In genomic region chr16:81138583-81138982, GRCm38 (mm10) we compare ENCODE assay signal across 31 mouse cellular contexts.
A peak's percentile ranks its signal among the peaks of the same experiment; 100 is the strongest.
DNase-seq lines count a peak whose midpoint lies in the region; ATAC-seq and TF ChIP-seq lines count a peak whose summit lies in the region.
"Had no signal": no experiment of that assay in that cellular context is flagged by ENCODE, and none has a peak within 500 bp of the region (broad histone marks: within the 10 kb centered on the region; RNA-seq: fewer than 3 reads in every experiment).

No protein-coding gene starts in this region.

- no peaks in the 10 kb centered on the region for H3K27me3 ChIP-seq in hindbrain, embryonic 10.5 days (ENCODE audit: insufficient read depth, poor library complexity, severe bottlenecking)
- no peaks in the 10 kb centered on the region for H3K27me3 ChIP-seq in hindbrain, postnatal 0 days (ENCODE audit: insufficient read depth, low read length)
- H3K27me3 ChIP-seq: CH12.LX; embryonic facial prominence, embryonic 13.5 days; forebrain, embryonic 12.5 days; forebrain, embryonic 15.5 days; heart, embryonic 13.5 days; hindbrain, embryonic 12.5 days; hindbrain, embryonic 15.5 days; intestine, embryonic 15.5 days had no signal

- no peak overlapping the region for H3K4me2 ChIP-seq in hindbrain, postnatal 0 days (ENCODE audit: low read depth, low read length)
- H3K4me2 ChIP-seq: embryonic facial prominence, embryonic 13.5 days; forebrain, embryonic 12.5 days; forebrain, embryonic 15.5 days; heart, embryonic 13.5 days; hindbrain, embryonic 12.5 days; hindbrain, embryonic 15.5 days; intestine, embryonic 15.5 days had no signal

- WGBS in hindbrain, embryonic 10.5 days, result 78% methylated on average over 2 of the region's 2 CpGs
- 71% methylated on average over 2 of the region's 2 CpGs for WGBS in hindbrain, postnatal 0 days

- no peak overlapping the region for H3K9ac ChIP-seq in hindbrain, postnatal 0 days (replicated peaks; ENCODE audit: low read length)
- H3K9ac ChIP-seq: embryonic facial prominence, embryonic 13.5 days; forebrain, embryonic 12.5 days; forebrain, embryonic 15.5 days; heart, embryonic 13.5 days; hindbrain, embryonic 12.5 days; hindbrain, embryonic 15.5 days; intestine, embryonic 15.5 days had no signal

- no peak for TF ChIP-seq CTCF in hindbrain, postnatal 0 days (IDR thresholded peaks at IDR 0.05; ENCODE audit: low read depth)

- no peak overlapping the region for H3K4me3 ChIP-seq in hindbrain, embryonic 10.5 days
- H3K4me3 ChIP-seq in hindbrain, postnatal 0 days (ENCODE audit: low read length), result no peak overlapping the region
- H3K4me3 ChIP-seq: embryonic facial prominence, embryonic 10.5 days; embryonic facial prominence, embryonic 13.5 days; erythroblast, embryonic 14.5 days; forebrain, embryonic 12.5 days; forebrain, embryonic 15.5 days; heart, adult 2 months; heart, embryonic 10.5 days; heart, embryonic 13.5 days; hindbrain, embryonic 12.5 days; hindbrain, embryonic 15.5 days; intestine, embryonic 15.5 days had no signal

- no peaks in the 10 kb centered on the region for H3K4me1 ChIP-seq in hindbrain, embryonic 10.5 days (replicated peaks)
- no peaks in the 10 kb centered on the region for H3K4me1 ChIP-seq in hindbrain, postnatal 0 days (ENCODE audit: insufficient read depth, low read length)
- H3K4me1 ChIP-seq: embryonic facial prominence, embryonic 10.5 days; embryonic facial prominence, embryonic 13.5 days; forebrain, embryonic 12.5 days; forebrain, embryonic 15.5 days; heart, embryonic 10.5 days; heart, embryonic 13.5 days; hindbrain, embryonic 12.5 days; hindbrain, embryonic 15.5 days; intestine, embryonic 15.5 days had no signal

- H3K27ac ChIP-seq in hindbrain, embryonic 10.5 days, result no peak overlapping the region
- H3K27ac ChIP-seq in hindbrain, postnatal 0 days, result no peak overlapping the region
- H3K27ac ChIP-seq: embryonic facial prominence, embryonic 10.5 days; embryonic facial prominence, embryonic 13.5 days; forebrain, embryonic 12.5 days; forebrain, embryonic 15.5 days; heart, adult 2 months; heart, embryonic 10.5 days; heart, embryonic 13.5 days; hindbrain, embryonic 12.5 days; hindbrain, embryonic 15.5 days; intestine, embryonic 15.5 days had no signal

- no peak for ATAC-seq in hindbrain, postnatal 0 days
- ATAC-seq: forebrain, embryonic 15.5 days; intestine, embryonic 15.5 days; Patski had no signal

- peak; percentile 3 for DNase-seq in hindbrain, embryonic 10.5 days (ENCODE audit: low spot score)
- no peak for DNase-seq in hindbrain, postnatal 0 days (ENCODE audit: low spot score)
- peak; percentile 33 for DNase-seq in retina, embryonic 14.5 days (ENCODE audit: low spot score)
- DNase-seq in retina, postnatal 1 day, result no peak
- DNase-seq in mesoderm, embryonic 11.5 days (ENCODE audit: low read depth, low spot score), result peak; percentile 8
- no peak for DNase-seq in right cerebral cortex, postnatal 10 days (ENCODE audit: low spot score in 2 of 2)
- DNase-seq: adrenal gland, postnatal 10 days; adrenal gland, postnatal 36 days; B cell, adult 2 months; cerebellum, adult 11 months; cerebellum, adult 2 months; cerebellum, adult 9-11 months; cerebellum, postnatal 25 days; gastrocnemius, postnatal 10 days; gastrocnemius, postnatal 36 days; heart, adult 2 months; heart, postnatal 14 days; heart, postnatal 4 days had no signal

- H3K36me3 ChIP-seq in hindbrain, embryonic 10.5 days, result no peaks in the 10 kb centered on the region
- H3K36me3 ChIP-seq in hindbrain, postnatal 0 days (ENCODE audit: insufficient read depth, low read length), result no peaks in the 10 kb centered on the region
- H3K36me3 ChIP-seq: embryonic facial prominence, embryonic 10.5 days; embryonic facial prominence, embryonic 13.5 days; forebrain, embryonic 12.5 days; forebrain, embryonic 15.5 days; G1E; heart, embryonic 10.5 days; heart, embryonic 13.5 days; hindbrain, embryonic 12.5 days; hindbrain, embryonic 15.5 days; intestine, embryonic 15.5 days had no signal

- no peaks in the 10 kb centered on the region for H3K9me3 ChIP-seq in hindbrain, embryonic 10.5 days
- H3K9me3 ChIP-seq in hindbrain, postnatal 0 days (ENCODE audit: low read length), result no peaks in the 10 kb centered on the region
- H3K9me3 ChIP-seq: embryonic facial prominence, embryonic 10.5 days; embryonic facial prominence, embryonic 13.5 days; forebrain, embryonic 12.5 days; forebrain, embryonic 15.5 days; G1E; heart, embryonic 10.5 days; heart, embryonic 13.5 days; hindbrain, embryonic 12.5 days; hindbrain, embryonic 15.5 days; intestine, embryonic 15.5 days had no signal

Comparison
In these comparisons a context has a peak if more than half of its experiments do, and no peak if none do; other contexts are left out.
1. DNase-seq: peak in hindbrain, embryonic 10.5 days (single experiment), retina, embryonic 14.5 days (single experiment) and mesoderm, embryonic 11.5 days (single experiment); none in hindbrain, postnatal 0 days (single experiment), retina, postnatal 1 day (single experiment) and right cerebral cortex, postnatal 10 days (0 of 2).